Mouse (Mus musculus) hindlimb bud, embryonic 11.5 days (tissue): Measurements from ENCODE around the gene Esyt1.
"Not testable (repeated sequence)": the region's sequence is repeated elsewhere in the genome, so short reads cannot be mapped to it uniquely, and the experiment has no call there.

Experiments
- DNase-seq: peaks from one replicate; pipeline ENCODE4 v3.0.0-alpha.2; 2012; ENCODE audit warnings: low read depth, low spot score; ENCODE audit errors: extremely low spot score

The Esyt1 gene

GRCm38 (mm10) chr10:128505371-128505667 is 20.4 kb downstream of the Esyt1 start:
- not testable (repeated sequence) for DNase-seq

DNA sequence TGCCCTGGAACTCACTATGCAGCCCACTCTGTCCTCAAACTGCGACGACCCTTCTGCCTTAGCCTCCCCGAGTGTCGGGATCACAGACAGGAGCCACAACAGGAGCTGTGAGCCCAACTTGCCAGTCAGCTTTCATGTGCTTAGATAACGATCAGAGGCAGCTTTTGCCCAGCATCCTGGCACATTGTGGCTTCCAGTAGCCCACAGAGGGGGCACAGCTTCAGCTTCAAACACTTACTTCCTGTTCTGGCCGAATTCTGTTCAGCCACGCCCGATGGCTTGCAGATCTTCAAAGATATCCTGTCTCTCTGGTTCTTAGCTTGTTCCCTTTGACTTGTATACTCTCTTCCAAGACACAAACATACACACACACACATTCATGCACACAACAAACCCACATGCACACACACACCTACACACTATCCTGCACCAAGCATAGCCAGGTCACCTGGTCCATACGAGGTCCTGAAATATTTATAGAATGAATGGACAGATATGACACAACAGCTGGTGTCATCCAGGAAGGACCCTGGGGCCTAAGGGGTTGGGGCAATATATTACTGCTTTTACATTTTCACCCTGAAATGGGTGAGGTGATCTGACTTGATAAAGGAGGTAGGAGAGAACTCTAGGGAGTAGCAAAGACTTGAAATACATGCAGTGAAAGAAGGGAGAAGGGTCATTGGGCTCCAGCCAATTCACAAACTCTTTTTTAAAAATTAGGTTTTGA is 20.9 kb downstream of the Esyt1 start:
- no peak for DNase-seq

DNA sequence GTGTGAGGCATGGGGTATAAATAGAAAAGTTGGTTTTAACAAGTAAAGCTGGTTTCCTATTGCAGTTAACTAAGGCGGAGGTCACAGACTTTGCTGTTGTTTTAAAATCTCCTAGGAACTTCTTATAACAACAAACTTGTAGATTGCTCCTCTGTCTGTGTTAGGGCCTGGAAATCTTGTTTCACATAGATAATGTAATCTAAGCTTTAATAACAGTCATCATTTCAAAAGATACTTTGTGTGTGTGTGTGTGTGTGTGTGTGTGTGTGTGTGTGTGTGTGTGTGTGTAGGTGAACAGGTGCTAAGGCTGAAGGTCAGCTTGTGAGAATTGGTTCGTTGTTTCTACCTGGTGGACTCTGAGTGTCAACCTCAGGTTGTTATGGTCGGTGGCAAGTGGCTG is 21.7 kb downstream of the Esyt1 start:
- no peak for DNase-seq

DNA sequence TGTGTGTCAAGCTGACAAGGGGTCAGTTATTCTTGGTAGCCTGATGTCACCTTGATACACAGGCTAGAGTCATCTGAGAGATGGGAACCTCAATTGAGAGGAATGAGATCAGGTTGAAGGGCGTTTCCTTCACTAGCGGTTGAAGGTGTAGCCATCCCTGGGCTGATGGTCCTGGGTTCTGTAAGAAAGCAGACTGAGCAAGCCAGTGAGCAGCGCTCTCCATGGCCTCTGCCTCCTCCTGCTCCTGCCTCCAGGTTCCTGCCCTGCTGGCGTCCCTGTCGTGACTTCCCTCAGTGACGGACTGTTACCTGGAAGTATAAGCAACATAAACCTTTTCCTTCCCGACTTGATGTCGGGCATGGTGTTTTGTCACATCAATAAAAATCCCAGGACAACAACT is 22.1 kb downstream of the Esyt1 start:
- DNase-seq = no peak

DNA sequence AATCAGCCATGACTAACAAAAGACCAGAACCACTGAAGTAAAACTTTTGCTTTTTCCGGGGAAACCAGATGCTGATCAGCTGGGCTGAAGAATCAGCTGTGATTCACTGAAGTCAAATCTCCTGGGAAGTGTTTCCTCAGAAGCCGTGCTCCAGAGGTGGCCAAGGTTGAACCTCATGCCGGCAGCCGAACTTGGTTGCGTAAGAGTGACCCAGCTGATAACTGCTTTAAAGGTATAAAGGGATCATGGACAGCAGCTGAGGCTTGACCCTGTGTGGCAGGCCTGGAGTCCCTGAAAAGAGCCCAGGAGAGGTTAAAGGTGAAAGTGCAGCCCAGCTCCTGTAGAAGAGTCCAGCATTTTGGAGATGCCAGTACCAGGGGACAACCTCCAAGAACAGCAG is 23.3 kb downstream of the Esyt1 start:
- DNase-seq = no peak

DNA sequence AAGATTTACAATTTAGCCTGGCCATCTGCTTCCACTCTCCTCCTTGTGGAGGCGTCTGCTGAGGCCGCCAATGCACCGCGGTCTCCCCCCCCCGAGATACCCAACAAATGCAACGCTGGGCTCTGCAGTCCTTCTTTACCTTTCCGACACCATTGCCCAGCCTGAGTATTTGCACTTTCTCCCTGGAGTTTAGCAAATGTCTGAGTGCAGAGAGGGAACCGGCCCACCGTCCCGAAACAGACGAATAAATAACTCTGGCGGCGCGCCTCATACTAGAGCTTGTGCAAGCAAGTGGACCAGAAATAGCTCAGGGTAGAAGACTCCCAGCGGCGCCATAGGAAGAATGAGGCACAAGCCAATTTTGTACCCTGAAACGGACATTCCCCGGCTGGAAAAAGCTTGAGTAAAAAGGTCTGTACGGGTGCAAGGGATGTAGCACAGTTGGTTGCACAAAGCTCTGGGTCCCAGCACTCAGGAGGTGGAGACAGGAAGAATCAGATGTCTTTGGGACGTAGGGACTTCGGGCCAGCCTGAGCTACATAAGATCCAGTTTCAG is 26.5 kb downstream of the Esyt1 start:
- DNase-seq = no peak

DNA sequence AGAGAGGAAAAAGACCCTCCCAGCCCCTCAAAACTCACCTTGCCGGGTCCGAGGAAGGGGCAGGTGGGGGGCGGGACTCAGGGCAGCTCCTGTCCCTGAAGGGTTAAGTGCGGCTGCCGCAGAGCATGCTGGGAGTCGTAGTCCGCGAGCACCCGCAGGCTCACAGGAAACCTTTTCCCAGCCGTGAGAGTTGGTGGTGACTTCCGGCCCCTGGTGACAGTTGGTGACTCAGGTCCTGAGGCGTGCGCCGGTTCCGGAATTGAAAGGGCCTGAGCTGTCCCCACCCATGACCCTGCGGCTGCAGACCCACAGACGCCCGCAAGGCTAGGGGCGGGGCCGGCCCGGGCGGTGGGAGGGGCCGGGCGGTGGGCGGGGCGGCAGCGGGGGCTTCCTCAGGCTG is 27.1 kb downstream of the Esyt1 start, which contains the start of gene Myl6b:
TSS of gene Myl6b (minus strand) at position 96 of the 400 bp plus-strand sequence.
- peak; percentile 82 for DNase-seq

- no peak for DNase-seq
Measured at GRCm38 (mm10) chr10:128497134-128497737, 28.4 kb downstream of the Esyt1 start.

GRCm38 (mm10) chr10:128496509-128497077 is 29.1 kb downstream of the Esyt1 start:
- no peak for DNase-seq

DNA sequence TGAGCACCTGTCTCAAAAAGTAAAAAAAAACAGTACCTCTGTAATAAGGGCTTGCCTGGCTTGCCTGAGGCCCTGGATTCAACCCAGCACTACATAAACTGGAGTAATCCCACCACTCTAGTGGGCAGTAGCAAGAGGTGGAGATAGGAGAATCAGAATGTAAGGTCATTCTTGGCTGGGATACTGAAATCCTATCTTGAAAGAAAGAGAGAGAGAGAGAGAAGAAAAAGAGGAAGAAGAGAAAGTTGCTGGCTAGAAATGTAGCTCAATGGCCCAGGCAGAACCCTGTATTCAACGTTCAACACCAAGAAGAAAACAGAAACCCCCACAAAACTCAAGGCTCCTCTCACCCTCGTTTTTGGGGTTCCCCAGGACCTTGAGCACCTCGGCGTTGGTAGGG is 29.8 kb downstream of the Esyt1 start:
- no peak for DNase-seq

- no peak for DNase-seq
Measured at GRCm38 (mm10) chr10:128495270-128495669, 30.4 kb downstream of the Esyt1 start.

- DNase-seq = no peak
Measured at GRCm38 (mm10) chr10:128494667-128495245, 30.9 kb downstream of the Esyt1 start.

GRCm38 (mm10) chr10:128493695-128494666 is 31.7 kb downstream of the Esyt1 start, which contains the start of gene Myl6:
Myl6 (minus strand) TSS chr10:128494145.
- peak; percentile 96 for DNase-seq

- DNase-seq = no peak
Measured at GRCm38 (mm10) chr10:128493319-128493694, 32.4 kb downstream of the Esyt1 start.

- DNase-seq = no peak
Measured at GRCm38 (mm10) chr10:128492633-128493311, 32.9 kb downstream of the Esyt1 start.

- DNase-seq = not testable (repeated sequence)
Measured at GRCm38 (mm10) chr10:128492051-128492450, 33.6 kb downstream of the Esyt1 start.

DNA sequence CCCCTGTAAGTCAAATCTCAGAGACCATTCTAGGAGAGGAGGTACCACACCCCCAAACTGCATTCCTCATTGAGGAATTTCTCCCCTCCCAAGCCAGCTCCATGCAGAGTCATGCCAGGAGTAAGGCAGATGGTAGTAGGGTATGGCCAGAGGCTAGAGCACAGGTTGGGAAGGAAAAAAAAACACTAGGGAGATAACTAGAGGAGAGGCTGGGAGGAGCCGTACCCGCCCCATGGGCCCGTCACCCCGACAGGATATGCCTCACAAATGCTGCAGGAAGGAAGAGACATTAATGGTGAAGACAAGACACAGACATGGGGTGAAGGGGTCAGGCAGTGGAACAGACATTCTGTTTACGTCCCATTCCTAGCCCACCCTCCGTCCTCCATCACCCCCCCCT is 34.2 kb downstream of the Esyt1 start:
- DNase-seq = no peak

DNA sequence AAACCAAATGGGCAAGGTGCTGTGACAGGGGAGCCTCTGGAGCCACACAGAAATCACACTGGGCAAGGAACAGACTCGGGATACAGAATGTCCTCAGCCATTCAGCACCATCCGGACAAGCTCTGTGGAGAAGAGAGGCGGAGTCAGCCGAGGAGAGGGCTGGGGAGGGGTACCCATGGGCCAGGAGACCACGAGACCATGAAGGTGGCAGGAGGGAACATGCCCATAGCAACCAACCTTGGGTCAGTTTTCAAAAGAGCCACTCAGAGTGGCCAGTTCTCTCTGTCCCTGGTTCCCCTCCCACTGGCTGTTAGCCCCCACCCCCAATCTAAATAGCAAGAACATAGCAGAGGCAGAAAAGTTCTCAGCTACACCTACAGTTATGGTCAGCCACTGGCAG is 34.8 kb downstream of the Esyt1 start:
- DNase-seq = no peak

- no peak for DNase-seq
Measured at GRCm38 (mm10) chr10:128490232-128490631, 35.4 kb downstream of the Esyt1 start.

- DNase-seq = no peak
Measured at GRCm38 (mm10) chr10:128489785-128490184, 35.9 kb downstream of the Esyt1 start.
